Mouse (Mus musculus) E14TG2a.4 (cell line): ENCODE measurements around the gene Wdr1.

Source experiments
- CTCF ChIP-seq: conservative IDR thresholded peaks from 2 replicates; pipeline ENCODE4 v1.5.1; 2014; ENCODE audit warnings: low read length
- NANOG ChIP-seq: IDR thresholded peaks from 2 replicates; pipeline ENCODE4 v1.6.1; 2014; ENCODE audit warnings: borderline replicate concordance, low read length, mixed read lengths
- POU5F1 ChIP-seq: IDR thresholded peaks from 2 replicates; pipeline ENCODE4 v1.6.1; 2014; ENCODE audit warnings: low read length, borderline replicate concordance

- no peak for TF ChIP-seq CTCF
- no peak for TF ChIP-seq POU5F1
- TF ChIP-seq NANOG: no peak
These were observed 13.5 kb downstream of the Wdr1 start for GRCm38 (mm10) chr5:38549461-38549909.
